In genomic region chr2:27799018-27799417, GRCm38 (mm10) we compare ENCODE assay signal across 8 mouse cellular contexts.
A peak's percentile ranks its signal among the peaks of the same experiment; 100 is the strongest.
DNase-seq lines count a peak whose midpoint lies in the region; ATAC-seq and TF ChIP-seq lines count a peak whose summit lies in the region.

No protein-coding gene starts in this region.

- no peaks in the 10 kb centered on the region for H3K36me3 ChIP-seq in heart, embryonic 16.5 days (ENCODE audit: control insufficient read depth, insufficient read depth)
- H3K36me3 ChIP-seq in forebrain, postnatal 0 days (ENCODE audit: insufficient read depth) = no peaks in the 10 kb centered on the region

- TF ChIP-seq CTCF in forebrain, postnatal 0 days (IDR thresholded peaks at IDR 0.05; ENCODE audit: low read depth) = no peak

- DNase-seq in adrenal gland, postnatal 14 days = peak; percentile 42
- DNase-seq in adrenal gland, adult 2 months = no peak
- DNase-seq in gastrocnemius, adult 18-20 months (ENCODE audit: low spot score) = peak; percentile 53
- DNase-seq in kidney, postnatal 14 days = peak; percentile 60
- no peak for DNase-seq in cerebellum, adult 8-10 months
- no peak for DNase-seq in forebrain, postnatal 0 days
- DNase-seq in thymus, postnatal 10 days (ENCODE audit: low spot score in 2 of 2) = no peak

- no peak overlapping the region for H3K9ac ChIP-seq in heart, embryonic 16.5 days (ENCODE audit: low read length)
- H3K9ac ChIP-seq in forebrain, postnatal 0 days = no peak overlapping the region

- 0 out of 2 replicates have a peak, but pooled peaks cover 2% of the 10 kb centered on the region for H3K4me1 ChIP-seq in heart, embryonic 16.5 days (ENCODE audit: control insufficient read depth, insufficient read depth, low read length)
- H3K4me1 ChIP-seq in forebrain, postnatal 0 days (ENCODE audit: insufficient read depth) = no peaks in the 10 kb centered on the region

- H3K27ac ChIP-seq in heart, embryonic 16.5 days (ENCODE audit: low read length) = peak overlapping the region; percentile 50; the same call in 1 of the 2 replicates
- no peak overlapping the region for H3K27ac ChIP-seq in forebrain, postnatal 0 days (ENCODE audit: low read depth, low read length)

- no peak overlapping the region for H3K4me2 ChIP-seq in heart, embryonic 16.5 days (ENCODE audit: low read depth, low read length)
- H3K4me2 ChIP-seq in forebrain, postnatal 0 days (ENCODE audit: low read depth) = no peak overlapping the region

- no peaks in the 10 kb centered on the region for H3K27me3 ChIP-seq in heart, embryonic 16.5 days (ENCODE audit: control insufficient read depth, insufficient read depth, low read length)
- no peaks in the 10 kb centered on the region for H3K27me3 ChIP-seq in forebrain, postnatal 0 days (ENCODE audit: insufficient read depth, low read length)

- ATAC-seq in heart, embryonic 16.5 days (replicated peaks; ENCODE audit: extremely low read depth, insufficient read depth, low FRiP score) = peak; percentile 71
- ATAC-seq in forebrain, postnatal 0 days = no peak

- no peak overlapping the region for H3K4me3 ChIP-seq in heart, embryonic 16.5 days (ENCODE audit: low read length)
- no peak overlapping the region for H3K4me3 ChIP-seq in forebrain, postnatal 0 days (ENCODE audit: low read depth, low read length)

- H3K9me3 ChIP-seq in heart, embryonic 16.5 days (replicated peaks; ENCODE audit: control insufficient read depth, low read length) = no peaks in the 10 kb centered on the region
- no peaks in the 10 kb centered on the region for H3K9me3 ChIP-seq in forebrain, postnatal 0 days (ENCODE audit: low read length)

- WGBS in heart, embryonic 16.5 days = 21% methylated on average over 4 of the region's 4 CpGs
- WGBS in forebrain, postnatal 0 days = 82% methylated on average over 4 of the region's 4 CpGs

Comparison
In these comparisons a context has a peak if more than half of its experiments do, and no peak if none do; other contexts are left out.
1. DNase-seq: peak in adrenal gland, postnatal 14 days (single experiment), gastrocnemius, adult 18-20 months (single experiment) and kidney, postnatal 14 days (single experiment); none in adrenal gland, adult 2 months (single experiment), cerebellum, adult 8-10 months (single experiment), forebrain, postnatal 0 days (single experiment) and thymus, postnatal 10 days (0 of 2).